Mouse (Mus musculus) macrophage (primary cell): ENCODE results near the gene Aars. TPM values are rescaled to one million over a fixed set of nuclear protein-coding genes. Genes with fewer than 3 reads are reported as not detected.
"Not testable (repeated sequence)": the region's sequence is repeated elsewhere in the genome, so short reads cannot be mapped to it uniquely, and the experiment has no call there.

Source experiments
- H3K27ac ChIP-seq: fragments of 350-480 bp; formaldehyde crosslinking; 2 replicates; pipeline ENCODE4 v1.9.0; 2021
- H3K36me3 ChIP-seq: fragments of 350-480 bp; formaldehyde crosslinking; 2 replicates; pipeline ENCODE4 v1.9.0; 2021; ENCODE audit errors: inconsistent target
- H3K4me3 ChIP-seq: fragments of 350-480 bp; formaldehyde crosslinking; 2 replicates; pipeline ENCODE4 v1.9.0; 2021; ENCODE audit errors: inconsistent target
- H3K79me2 ChIP-seq: fragments of 350-480 bp; formaldehyde crosslinking; 2 replicates; pipeline ENCODE4 v1.9.0; 2021; ENCODE audit errors: inconsistent target
- WGBS: methylation state at CpG from one replicate; pipeline ENCODE4 v1.1.7; 2026; ENCODE audit warnings: inconsistent platforms; ENCODE audit not compliant: missing documents; 5-methylcytosine and 5-hydroxymethylcytosine counted together
- polyA plus RNA-seq: library from polyadenylated mRNA; stranded (reverse); fragments of 250-400 nt; gene quantifications from 3 replicates; pipeline ENCODE4 v1.2.4, GENCODE M21; 2018; ENCODE audit warnings: inconsistent platforms

Aars gene
- polyA plus RNA-seq, 1 experiment from 2014 or later, result 55.1 TPM

- H3K36me3 ChIP-seq, H3K27ac ChIP-seq: not testable (repeated sequence)
- peaks cover 38% of the 10 kb centered on the region; the same call in 1 of the 2 replicates for H3K79me2 ChIP-seq
- WGBS, result 0% methylated on average over 34 of the region's 69 CpGs
- H3K4me3 ChIP-seq, result peak overlapping the region; percentile 33
These were observed 61.9 kb downstream of the Aars start for GRCm38 (mm10) chr8:111094719-111095302.

Other genes with a start within 250 kb of the Aars start
- not detected in 3 replicates for gene Il34, start 227.2 kb upstream of the Aars start, polyA plus RNA-seq
- 29.1 to 44.7 TPM (median 32.2 TPM) in 3 replicates for gene Cog4, start 186.5 kb upstream of the Aars start, polyA plus RNA-seq
- 34.3 to 64.6 TPM (median 41.6 TPM) in 3 replicates for gene Sf3b3, start 186.4 kb upstream of the Aars start, polyA plus RNA-seq
- 1.5 to 3.6 TPM (median 2.4 TPM) in 3 replicates for gene Fuk, start 130.7 kb upstream of the Aars start, polyA plus RNA-seq
- gene St3gal2, start 113.2 kb upstream of the Aars start, polyA plus RNA-seq, result 9.6 to 11.1 TPM (median 11.0 TPM) in 3 replicates
- 29.5 to 44.2 TPM (median 44.0 TPM) in 3 replicates for gene Ddx19a, start 35.3 kb upstream of the Aars start, polyA plus RNA-seq
- 4.9 to 7.6 TPM (median 6.2 TPM) in 3 replicates for gene Ddx19b, start 1.4 kb upstream of the Aars start, polyA plus RNA-seq
- gene Exosc6, start 23.2 kb downstream of the Aars start, polyA plus RNA-seq, result 0.31 TPM in 1 of 3 replicates, not detected in the others
- gene Clec18a, start 59.3 kb downstream of the Aars start, polyA plus RNA-seq, result not detected in 3 replicates
- 4.9 to 9.3 TPM (median 8.4 TPM) in 3 replicates for gene Pdpr, start 61.5 kb downstream of the Aars start, polyA plus RNA-seq
- 64.0 to 109 TPM (median 66.5 TPM) in 3 replicates for gene Glg1, start 226.1 kb downstream of the Aars start, polyA plus RNA-seq